Mouse (Mus musculus) G1E (cell line): Measurements from ENCODE around the gene Zfp493.

Source experiments
- CTCF ChIP-seq: IDR thresholded peaks from 2 replicates; pipeline ENCODE4 v1.5.1; 2012; ENCODE audit warnings: low read depth, low read length, inconsistent platforms, mixed read lengths
- GATA1 ChIP-seq: IDR thresholded peaks from 2 replicates; pipeline ENCODE4 v1.6.1; 2012; ENCODE audit warnings: borderline replicate concordance, low read length, inconsistent platforms, mixed read lengths

DNA sequence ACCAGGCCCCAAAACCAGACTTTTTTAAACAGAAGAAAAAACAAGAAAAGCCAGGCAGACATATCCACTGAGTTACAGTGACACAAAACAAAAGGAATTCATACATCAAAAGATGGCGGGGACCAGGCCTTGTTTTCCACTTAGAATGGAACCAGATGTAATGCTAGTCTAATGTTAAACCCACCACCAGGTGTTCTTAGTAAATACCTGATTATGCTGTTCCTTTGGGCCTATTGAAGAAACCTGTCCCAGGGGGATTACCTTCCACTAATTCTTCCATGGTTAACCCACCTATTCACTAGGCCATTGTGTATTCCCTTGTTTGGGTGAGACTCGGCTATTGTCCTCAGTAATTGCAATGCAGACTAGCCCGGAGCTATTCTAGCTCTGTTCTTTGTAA, 19.1 kb downstream of the Zfp493 start:
- TF ChIP-seq CTCF = no peak
- no peak for TF ChIP-seq GATA1
